In genomic region chr11:75210755-75211154, GRCm38 (mm10) we compare ENCODE assay signal across 20 mouse cellular contexts. TPM values are rescaled to one million over a fixed set of nuclear protein-coding genes. Genes with fewer than 3 reads are reported as not detected.
DNase-seq lines count a peak whose midpoint lies in the region; ATAC-seq and TF ChIP-seq lines count a peak whose summit lies in the region.
"Had no signal": no experiment of that assay in that cellular context is flagged by ENCODE, and none has a peak within 500 bp of the region (broad histone marks: within the 10 kb centered on the region; RNA-seq: fewer than 3 reads in every experiment).

No protein-coding gene starts in this region.

- H3K36me3 ChIP-seq in heart, embryonic 10.5 days: no peaks in the 10 kb centered on the region
- H3K36me3 ChIP-seq in heart, adult 2 months (ENCODE audit: control insufficient read depth, insufficient read depth, low read length): no peaks in the 10 kb centered on the region
- H3K36me3 ChIP-seq in liver, embryonic 11.5 days (ENCODE audit: control insufficient read depth, insufficient read depth, low read length): no peaks in the 10 kb centered on the region
- no peaks in the 10 kb centered on the region for H3K36me3 ChIP-seq in liver, postnatal 0 days (replicated peaks; ENCODE audit: insufficient read depth, low read length)
- no peaks in the 10 kb centered on the region for H3K36me3 ChIP-seq in midbrain, embryonic 10.5 days
- H3K36me3 ChIP-seq: embryonic facial prominence, embryonic 15.5 days; intestine, embryonic 15.5 days; kidney, embryonic 15.5 days had no signal

- H3K4me3 ChIP-seq in heart, embryonic 10.5 days: no peak overlapping the region
- H3K4me3 ChIP-seq in heart, adult 2 months: no peak overlapping the region
- no peak overlapping the region for H3K4me3 ChIP-seq in liver, embryonic 11.5 days (ENCODE audit: low read depth, low read length)
- no peak overlapping the region for H3K4me3 ChIP-seq in liver, postnatal 0 days (ENCODE audit: low read depth, low read length)
- no peak overlapping the region for H3K4me3 ChIP-seq in midbrain, embryonic 10.5 days
- H3K4me3 ChIP-seq: embryonic facial prominence, embryonic 15.5 days; intestine, embryonic 15.5 days; kidney, embryonic 15.5 days had no signal

- H3K79me2 ChIP-seq in heart, adult 2 months (replicated peaks; ENCODE audit: control insufficient read depth, insufficient read depth, low read length): no peaks in the 10 kb centered on the region

- H3K9me3 ChIP-seq in heart, embryonic 10.5 days: no peaks in the 10 kb centered on the region
- H3K9me3 ChIP-seq in liver, embryonic 11.5 days (ENCODE audit: control insufficient read depth, low read length): no peaks in the 10 kb centered on the region
- H3K9me3 ChIP-seq in liver, postnatal 0 days (ENCODE audit: low read length): no peaks in the 10 kb centered on the region
- no peaks in the 10 kb centered on the region for H3K9me3 ChIP-seq in midbrain, embryonic 10.5 days (replicated peaks)
- H3K9me3 ChIP-seq: embryonic facial prominence, embryonic 15.5 days; intestine, embryonic 15.5 days; kidney, embryonic 15.5 days had no signal

- no peak for DNase-seq in heart, embryonic 10.5 days (ENCODE audit: low spot score)
- DNase-seq in heart, adult 2 months: no peak
- DNase-seq in liver, embryonic 11.5 days (ENCODE audit: low spot score): no peak
- no peak for DNase-seq in liver, postnatal 0 days
- DNase-seq in midbrain, embryonic 10.5 days (ENCODE audit: low spot score): no peak
- peak; percentile 37 for DNase-seq in retina, embryonic 14.5 days (ENCODE audit: low spot score)
- no peak for DNase-seq in ovary, postnatal 36 days (ENCODE audit: low spot score)
- no peak for DNase-seq in yolk sac, embryonic 10.5 days (ENCODE audit: low spot score)
- DNase-seq: adrenal gland, postnatal 36 days; gastrocnemius, postnatal 10 days; layer of hippocampus, postnatal 36 days; left cerebral cortex, postnatal 4 days; lung, adult 18-20 months; spleen, adult 18-20 months; thymus, postnatal 36 days had no signal

- H3K27me3 ChIP-seq in heart, embryonic 10.5 days (ENCODE audit: insufficient read depth, poor library complexity, severe bottlenecking): peaks cover 10% of the 10 kb centered on the region; the same call in 1 of the 2 replicates
- H3K27me3 ChIP-seq in heart, adult 2 months (ENCODE audit: control insufficient read depth, insufficient read depth, low read length): no peaks in the 10 kb centered on the region
- H3K27me3 ChIP-seq in liver, embryonic 11.5 days (replicated peaks; ENCODE audit: control insufficient read depth, insufficient read depth, low read length): 0 out of 2 replicates have a peak, but pooled peaks cover 13% of the 10 kb centered on the region
- H3K27me3 ChIP-seq in liver, postnatal 0 days (ENCODE audit: insufficient read depth, low read length): no peaks in the 10 kb centered on the region
- peaks cover 47% of the 10 kb centered on the region for H3K27me3 ChIP-seq in midbrain, embryonic 10.5 days (ENCODE audit: low read depth, poor library complexity, severe bottlenecking)
- H3K27me3 ChIP-seq: embryonic facial prominence, embryonic 15.5 days; intestine, embryonic 15.5 days; kidney, embryonic 15.5 days; Patski had no signal

- no peak overlapping the region for H3K9ac ChIP-seq in heart, adult 2 months (ENCODE audit: low read depth, low read length)
- H3K9ac ChIP-seq in liver, embryonic 11.5 days (ENCODE audit: low read depth, low read length): peak overlapping the region; percentile 51
- no peak overlapping the region for H3K9ac ChIP-seq in liver, postnatal 0 days (replicated peaks)
- H3K9ac ChIP-seq: embryonic facial prominence, embryonic 15.5 days; intestine, embryonic 15.5 days; kidney, embryonic 15.5 days had no signal

- WGBS in heart, embryonic 10.5 days: 60% methylated on average over 6 of the region's 6 CpGs
- 87% methylated on average over 6 of the region's 6 CpGs for WGBS in heart, adult 2 months
- 46% methylated on average over 6 of the region's 6 CpGs for WGBS in liver, embryonic 11.5 days
- WGBS in liver, postnatal 0 days (ENCODE audit: insufficient replicate concordance): 75% methylated on average over 6 of the region's 6 CpGs
- WGBS in midbrain, embryonic 10.5 days: 28% methylated on average over 6 of the region's 6 CpGs

- TF ChIP-seq CTCF in heart, adult 2 months (IDR thresholded peaks at IDR 0.05): no peak
- TF ChIP-seq CTCF in liver, postnatal 0 days (IDR thresholded peaks at IDR 0.05; ENCODE audit: low read depth): no peak

- H3K4me1 ChIP-seq in heart, embryonic 10.5 days: peaks cover 86% of the 10 kb centered on the region
- H3K4me1 ChIP-seq in heart, adult 2 months (ENCODE audit: control insufficient read depth, insufficient read depth, low read length): peaks cover 5% of the 10 kb centered on the region
- peaks cover 53% of the 10 kb centered on the region for H3K4me1 ChIP-seq in liver, embryonic 11.5 days (replicated peaks; ENCODE audit: control insufficient read depth, insufficient read depth, low read length)
- peaks cover 36% of the 10 kb centered on the region for H3K4me1 ChIP-seq in liver, postnatal 0 days (ENCODE audit: insufficient read depth)
- H3K4me1 ChIP-seq in midbrain, embryonic 10.5 days: peaks cover 86% of the 10 kb centered on the region

- peak overlapping the region; percentile 51; the same call in 1 of the 2 replicates for H3K4me2 ChIP-seq in liver, embryonic 11.5 days
- no peak overlapping the region for H3K4me2 ChIP-seq in liver, postnatal 0 days (ENCODE audit: low read depth, low read length)
- H3K4me2 ChIP-seq: embryonic facial prominence, embryonic 15.5 days; intestine, embryonic 15.5 days; kidney, embryonic 15.5 days had no signal

- intact Hi-C loops in heart, adult 2 months (cut with DNase I): no loop called here

- ATAC-seq in liver, embryonic 11.5 days (replicated peaks; ENCODE audit: low FRiP score): no peak
- no peak for ATAC-seq in liver, postnatal 0 days
- ATAC-seq: intestine, embryonic 15.5 days; Patski had no signal

- no peak for TF ChIP-seq EP300 in heart, adult 2 months (IDR thresholded peaks at IDR 0.05; ENCODE audit: insufficient read depth, low read depth, low read length)
- TF ChIP-seq EP300 in liver, postnatal 0 days (IDR thresholded peaks at IDR 0.05; ENCODE audit: low read depth): no peak

- no peak for TF ChIP-seq POLR2A in heart, adult 2 months (IDR thresholded peaks at IDR 0.05; ENCODE audit: insufficient read depth, low read depth, low read length)

- peak overlapping the region; percentile 90; the same call in 1 of the 2 replicates for H3K27ac ChIP-seq in heart, embryonic 10.5 days
- H3K27ac ChIP-seq in heart, adult 2 months: no peak overlapping the region
- H3K27ac ChIP-seq in liver, embryonic 11.5 days (ENCODE audit: low read depth, low read length): peak overlapping the region; percentile 30; the same call in 1 of the 2 replicates
- no peak overlapping the region for H3K27ac ChIP-seq in liver, postnatal 0 days (ENCODE audit: low read depth)
- H3K27ac ChIP-seq in midbrain, embryonic 10.5 days (replicated peaks): peak overlapping the region; percentile 78
- H3K27ac ChIP-seq: embryonic facial prominence, embryonic 15.5 days; intestine, embryonic 15.5 days had no signal

RNA-seq across cellular contexts. Expression of gene Rtn4rl1, which starts 17.2 kb away (rescaled TPM):
- polyA plus RNA-seq in heart, embryonic 10.5 days (2016; fragmentation: Nextera tagmentation; extraction: Ambion mirVana): 9.7 and 16.6 TPM in 2 replicates
- total RNA-seq in heart, adult 2 months (2021): 1 to 10 TPM; 8.4 to 9.4 TPM
- polyA plus RNA-seq in heart, adult 2 months (2012; rRNA removed): 7.5 and 10.4 TPM in 2 replicates
- 1.7 and 2.9 TPM in 2 replicates for polyA plus RNA-seq in liver, embryonic 11.5 days (2014; fragmentation: Nextera tagmentation; extraction: Ambion mirVana)
- 1.5 and 2.0 TPM in 2 replicates for polyA plus RNA-seq in liver, postnatal 0 days (2015; fragmentation: Nextera tagmentation; extraction: Ambion mirVana)
- 2.3 and 3.0 TPM in 2 replicates for polyA plus RNA-seq in midbrain, embryonic 10.5 days (2016; fragmentation: Nextera tagmentation; extraction: Ambion mirVana)

RNA-seq across cellular contexts. Expression of gene Dph1, which starts 19.7 kb away (rescaled TPM):
- polyA plus RNA-seq in heart, embryonic 10.5 days (2016; fragmentation: Nextera tagmentation; extraction: Ambion mirVana): 26.8 and 28.0 TPM in 2 replicates
- 10 to 100 TPM in 1 of 2 experiments, 1 to 10 TPM in 1; 8.5 to 11.6 TPM for total RNA-seq in heart, adult 2 months (2021)
- polyA plus RNA-seq in heart, adult 2 months (2012; rRNA removed): 21.7 and 32.9 TPM in 2 replicates
- 30.3 and 34.0 TPM in 2 replicates for polyA plus RNA-seq in liver, embryonic 11.5 days (2014; fragmentation: Nextera tagmentation; extraction: Ambion mirVana)
- polyA plus RNA-seq in liver, postnatal 0 days (2015; fragmentation: Nextera tagmentation; extraction: Ambion mirVana): 10.9 and 13.0 TPM in 2 replicates
- polyA plus RNA-seq in midbrain, embryonic 10.5 days (2016; fragmentation: Nextera tagmentation; extraction: Ambion mirVana): 25.4 and 27.3 TPM in 2 replicates

RNA-seq across cellular contexts. Expression of gene Ovca2, which starts 32.1 kb away (rescaled TPM):
- 24.0 and 29.0 TPM in 2 replicates for polyA plus RNA-seq in heart, embryonic 10.5 days (2016; fragmentation: Nextera tagmentation; extraction: Ambion mirVana)
- 1 to 10 TPM; 5.7 to 6.1 TPM for total RNA-seq in heart, adult 2 months (2021)
- polyA plus RNA-seq in heart, adult 2 months (2012; rRNA removed): 11.1 and 16.7 TPM in 2 replicates
- polyA plus RNA-seq in liver, embryonic 11.5 days (2014; fragmentation: Nextera tagmentation; extraction: Ambion mirVana): 24.9 and 32.1 TPM in 2 replicates
- polyA plus RNA-seq in liver, postnatal 0 days (2015; fragmentation: Nextera tagmentation; extraction: Ambion mirVana): 12.4 and 13.6 TPM in 2 replicates
- 33.5 and 37.6 TPM in 2 replicates for polyA plus RNA-seq in midbrain, embryonic 10.5 days (2016; fragmentation: Nextera tagmentation; extraction: Ambion mirVana)

RNA-seq across cellular contexts. Expression of gene Hic1, which starts 41.4 kb away (rescaled TPM):
- 1.9 and 2.1 TPM in 2 replicates for polyA plus RNA-seq in heart, embryonic 10.5 days (2016; fragmentation: Nextera tagmentation; extraction: Ambion mirVana)
- 10 to 100 TPM; 12.6 to 13.6 TPM for total RNA-seq in heart, adult 2 months (2021)
- 15.5 and 19.6 TPM in 2 replicates for polyA plus RNA-seq in heart, adult 2 months (2012; rRNA removed)
- polyA plus RNA-seq in liver, embryonic 11.5 days (2014; fragmentation: Nextera tagmentation; extraction: Ambion mirVana): 2.7 and 3.2 TPM in 2 replicates
- 1.1 and 1.5 TPM in 2 replicates for polyA plus RNA-seq in liver, postnatal 0 days (2015; fragmentation: Nextera tagmentation; extraction: Ambion mirVana)
- polyA plus RNA-seq in midbrain, embryonic 10.5 days (2016; fragmentation: Nextera tagmentation; extraction: Ambion mirVana): 0.32 and 0.57 TPM in 2 replicates
- total RNA-seq: hematopoietic stem cell, adult 5-6 weeks had no signal

Comparison
In these comparisons a context has a peak if more than half of its experiments do, and no peak if none do; other contexts are left out.
1. H3K27ac ChIP-seq: peak in heart, embryonic 10.5 days (single experiment), liver, embryonic 11.5 days (single experiment) and midbrain, embryonic 10.5 days (single experiment); none in heart, adult 2 months (single experiment) and liver, postnatal 0 days (single experiment).